ENCODE assay signal across 9 mouse cellular contexts in the genomic region with DNA sequence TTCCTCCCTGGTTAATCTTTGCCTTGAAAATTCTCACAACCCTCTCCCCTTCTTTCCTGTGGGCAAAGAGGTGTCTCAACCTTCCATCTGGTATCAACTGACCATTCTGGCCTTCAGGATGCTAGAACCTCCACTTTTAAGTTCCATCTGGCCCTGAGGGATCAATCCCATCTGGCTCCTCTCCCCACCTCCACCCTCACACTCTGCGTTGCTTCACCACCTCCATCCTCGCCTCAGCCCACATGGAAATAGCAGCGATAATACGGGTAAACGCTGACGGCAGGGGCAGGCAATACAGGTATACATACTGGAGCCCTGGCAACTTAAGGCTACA. TPM values are rescaled to one million over a fixed set of nuclear protein-coding genes. Genes with fewer than 3 reads are reported as not detected.
DNase-seq lines count a peak whose midpoint lies in the region; ATAC-seq and TF ChIP-seq lines count a peak whose summit lies in the region.
"Had no signal": no experiment of that assay in that cellular context is flagged by ENCODE, and none has a peak within 500 bp of the region (broad histone marks: within the 10 kb centered on the region; RNA-seq: fewer than 3 reads in every experiment).

No protein-coding gene starts in this region.

- H3K4me2 ChIP-seq in hindbrain, embryonic 12.5 days (replicated peaks): peak overlapping the region; percentile 91
- peak overlapping the region; percentile 79; the same call in 1 of the 2 replicates for H3K4me2 ChIP-seq in midbrain, embryonic 15.5 days

- H3K9me3 ChIP-seq in hindbrain, embryonic 12.5 days (replicated peaks): no peaks in the 10 kb centered on the region
- H3K9me3 ChIP-seq in midbrain, embryonic 15.5 days: no peaks in the 10 kb centered on the region

- peak; percentile 30 to 58 for DNase-seq in layer of hippocampus, adult 18-20 months (ENCODE audit: low spot score in 2 of 2)
- no peak for DNase-seq in layer of hippocampus, postnatal 10 days (ENCODE audit: low spot score in 2 of 2)
- peak; percentile 21 for DNase-seq in brain, embryonic 14.5 days (ENCODE audit: low read depth)
- DNase-seq in urinary bladder, postnatal 10 days (ENCODE audit: low spot score): no peak
- no peak for DNase-seq in left cerebral cortex, adult 8-10 months (ENCODE audit: low spot score in 2 of 2)
- DNase-seq in kidney, postnatal 36 days: no peak

- peaks cover 72% of the 10 kb centered on the region for H3K27me3 ChIP-seq in hindbrain, embryonic 12.5 days
- peaks cover 56% of the 10 kb centered on the region for H3K27me3 ChIP-seq in midbrain, embryonic 15.5 days (replicated peaks)

- ATAC-seq in hindbrain, embryonic 12.5 days (ENCODE audit: low FRiP score): no peak
- ATAC-seq in midbrain, embryonic 15.5 days (replicated peaks): no peak

- H3K36me3 ChIP-seq in hindbrain, embryonic 12.5 days: peaks cover 27% of the 10 kb centered on the region
- H3K36me3 ChIP-seq in midbrain, embryonic 15.5 days (replicated peaks): peaks cover 11% of the 10 kb centered on the region; the same call in 1 of the 2 replicates

- no peak overlapping the region for H3K9ac ChIP-seq in hindbrain, embryonic 12.5 days
- no peak overlapping the region for H3K9ac ChIP-seq in midbrain, embryonic 15.5 days

- peak overlapping the region; percentile 49; the same call in 1 of the 2 replicates for H3K4me3 ChIP-seq in hindbrain, embryonic 12.5 days
- no peak overlapping the region for H3K4me3 ChIP-seq in midbrain, embryonic 15.5 days

- peaks cover 17% of the 10 kb centered on the region for H3K4me1 ChIP-seq in hindbrain, embryonic 12.5 days
- peaks cover 17% of the 10 kb centered on the region for H3K4me1 ChIP-seq in midbrain, embryonic 15.5 days

- no peak for TF ChIP-seq CTCF in brain, embryonic 14.5 days (IDR thresholded peaks at IDR 0.05; ENCODE audit: borderline replicate concordance, extremely low read depth, insufficient read depth, insufficient read length)

- TF ChIP-seq POLR2A in brain, embryonic 14.5 days (IDR thresholded peaks at IDR 0.05; ENCODE audit: borderline replicate concordance, extremely low read depth, insufficient read depth, insufficient read length, poor library complexity, severe bottlenecking): no peak

- H3K27ac ChIP-seq in hindbrain, embryonic 12.5 days: no peak overlapping the region
- no peak overlapping the region for H3K27ac ChIP-seq in midbrain, embryonic 15.5 days

- WGBS in hindbrain, embryonic 12.5 days: 6% methylated on average over 6 of the region's 6 CpGs
- 6% methylated on average over 6 of the region's 6 CpGs for WGBS in midbrain, embryonic 15.5 days

RNA-seq across cellular contexts. Expression of a gene that starts 1.8 kb away (rescaled TPM):
- total RNA-seq in layer of hippocampus, adult 18-20 months (2021): 100 to 1,000 TPM; 524 to 572 TPM
- 100 to 1,000 TPM; 348 to 373 TPM for total RNA-seq in layer of hippocampus, postnatal 10 days (2021)
- polyA plus RNA-seq in brain, embryonic 14.5 days (2012; rRNA removed): 3.3 and 7.9 TPM in 2 replicates
- polyA plus RNA-seq in hindbrain, embryonic 12.5 days (2016; fragmentation: Nextera tagmentation; extraction: Ambion mirVana): 10.3 and 11.1 TPM in 2 replicates
- 7.9 and 12.7 TPM in 2 replicates for polyA plus RNA-seq in midbrain, embryonic 15.5 days (2015; fragmentation: Nextera tagmentation; extraction: Ambion mirVana)
- total RNA-seq in left cerebral cortex, adult 8-10 months (2022): 100 to 1,000 TPM; 598 to 614 (median 602) TPM

RNA-seq across cellular contexts. Expression of a gene that starts 7.2 kb away (rescaled TPM):
- 10 to 100 TPM; 77.3 to 86.6 TPM for total RNA-seq in layer of hippocampus, adult 18-20 months (2021)
- total RNA-seq in layer of hippocampus, postnatal 10 days (2021): 10 to 100 TPM; 88.8 to 97.7 TPM
- 214 and 265 TPM in 2 replicates for polyA plus RNA-seq in brain, embryonic 14.5 days (2012; rRNA removed)
- polyA plus RNA-seq in hindbrain, embryonic 12.5 days (2016; fragmentation: Nextera tagmentation; extraction: Ambion mirVana): 125 and 130 TPM in 2 replicates
- polyA plus RNA-seq in midbrain, embryonic 15.5 days (2015; fragmentation: Nextera tagmentation; extraction: Ambion mirVana): 156 and 169 TPM in 2 replicates
- total RNA-seq in left cerebral cortex, adult 8-10 months (2022): 10 to 100 TPM; 73.9 to 82.8 (median 80.2) TPM

RNA-seq across cellular contexts. Expression of a gene that starts 7.2 kb away (rescaled TPM):
- 10 to 100 TPM; 12.0 to 13.4 TPM for total RNA-seq in layer of hippocampus, adult 18-20 months (2021)
- total RNA-seq in layer of hippocampus, postnatal 10 days (2021): 10 to 100 TPM; 22.4 to 23.2 TPM
- 30.9 and 37.9 TPM in 2 replicates for polyA plus RNA-seq in brain, embryonic 14.5 days (2012; rRNA removed)
- polyA plus RNA-seq in hindbrain, embryonic 12.5 days (2016; fragmentation: Nextera tagmentation; extraction: Ambion mirVana): 21.2 and 26.3 TPM in 2 replicates
- 21.8 and 24.0 TPM in 2 replicates for polyA plus RNA-seq in midbrain, embryonic 15.5 days (2015; fragmentation: Nextera tagmentation; extraction: Ambion mirVana)
- total RNA-seq in left cerebral cortex, adult 8-10 months (2022): 10 to 100 TPM; 14.0 to 18.3 (median 14.9) TPM

RNA-seq across cellular contexts. Expression of a gene that starts 14.0 kb away (rescaled TPM):
- not detected for total RNA-seq in layer of hippocampus, adult 18-20 months (2021)
- not detected for total RNA-seq in layer of hippocampus, postnatal 10 days (2021)
- polyA plus RNA-seq in brain, embryonic 14.5 days (2012; rRNA removed): not detected in 2 replicates
- not detected in 2 replicates for polyA plus RNA-seq in hindbrain, embryonic 12.5 days (2016; fragmentation: Nextera tagmentation; extraction: Ambion mirVana)
- polyA plus RNA-seq in midbrain, embryonic 15.5 days (2015; fragmentation: Nextera tagmentation; extraction: Ambion mirVana): not detected in 2 replicates
- not detected for total RNA-seq in left cerebral cortex, adult 8-10 months (2022)
- total RNA-seq: neutrophil, adult 5-6 weeks had no signal

RNA-seq across cellular contexts. Expression of a gene that starts 18.3 kb away (rescaled TPM):
- 100 to 1,000 TPM in 1 of 2 experiments, 10 to 100 TPM in 1; 93.4 to 100 TPM for total RNA-seq in layer of hippocampus, adult 18-20 months (2021)
- total RNA-seq in layer of hippocampus, postnatal 10 days (2021): 10 to 100 TPM; 52.9 to 60.9 TPM
- 52.4 and 53.3 TPM in 2 replicates for polyA plus RNA-seq in brain, embryonic 14.5 days (2012; rRNA removed)
- polyA plus RNA-seq in hindbrain, embryonic 12.5 days (2016; fragmentation: Nextera tagmentation; extraction: Ambion mirVana): 54.6 and 55.2 TPM in 2 replicates
- 72.9 and 82.1 TPM in 2 replicates for polyA plus RNA-seq in midbrain, embryonic 15.5 days (2015; fragmentation: Nextera tagmentation; extraction: Ambion mirVana)
- 100 to 1,000 TPM in 3 of 4 experiments, 10 to 100 TPM in 1; 98.9 to 111 (median 108) TPM for total RNA-seq in left cerebral cortex, adult 8-10 months (2022)

Comparison
In these comparisons a context has a peak if more than half of its experiments do, and no peak if none do; other contexts are left out.
1. DNase-seq: peak in layer of hippocampus, adult 18-20 months (2 of 2) and brain, embryonic 14.5 days (single experiment); none in layer of hippocampus, postnatal 10 days (0 of 2), urinary bladder, postnatal 10 days (single experiment), left cerebral cortex, adult 8-10 months (0 of 2) and kidney, postnatal 36 days (0 of 2).